Mouse (Mus musculus) ES-Bruce4 (cell line): ENCODE results near the gene Noct.
A peak's percentile ranks its signal among the peaks of the same experiment; 100 is the strongest.

Experiments
- CTCF ChIP-seq: IDR thresholded peaks from one replicate; pipeline ENCODE4 v1.8.1; 2011; ENCODE audit warnings: low read depth, low read length
- POLR2A ChIP-seq: IDR thresholded peaks from one replicate; pipeline ENCODE4 v1.8.1; 2011; ENCODE audit warnings: low read length; ENCODE audit not compliant: insufficient read depth

- TF ChIP-seq CTCF (no peak), POLR2A (peak; percentile 29)
Observed at GRCm38 (mm10) chr3:51209503-51210314, 14.5 kb upstream of the Noct start.
